Mouse (Mus musculus): ENCODE measurements around the gene Mkrn1. TPM values are rescaled to one million over a fixed set of nuclear protein-coding genes. Genes with fewer than 3 reads are reported as not detected.

Gene Mkrn1
- polyA plus RNA-seq, 1 experiment from 2014 or later, result 260 TPM

DNA sequence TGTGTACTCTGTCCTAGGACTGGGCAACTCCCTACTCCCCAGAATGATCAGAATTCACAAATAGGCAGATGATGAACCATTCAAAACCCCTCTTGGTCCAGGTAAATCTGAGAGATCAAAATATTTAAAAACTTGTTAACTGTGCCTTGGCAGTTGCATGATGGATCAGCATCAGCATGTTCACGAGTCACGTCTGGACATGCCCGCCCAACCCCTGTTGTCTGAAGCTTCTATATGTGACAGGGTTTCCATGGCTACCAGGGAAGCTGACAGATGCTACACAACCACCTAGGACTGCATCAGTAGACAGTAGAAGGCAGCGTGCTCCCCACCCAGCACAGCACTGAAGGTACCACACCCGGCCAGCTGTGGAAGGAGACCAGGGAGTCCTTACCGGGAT lies 71.3 kb downstream of the Mkrn1 start:
- H3K4me3 ChIP-seq (ENCODE audit: low read depth, low read length), result no peak overlapping the region
- H3K4me2 ChIP-seq (ENCODE audit: low read depth, low read length), result no peak overlapping the region
- H3K9me3 ChIP-seq (ENCODE audit: control insufficient read depth, low read length), result no peaks in the 10 kb centered on the region
- 52% methylated on average over 6 of the region's 6 CpGs for WGBS
- H3K9ac ChIP-seq (replicated peaks; ENCODE audit: low read depth, low read length), result no peak overlapping the region
- H3K27me3 ChIP-seq (ENCODE audit: control insufficient read depth, insufficient read depth, low read length), result no peaks in the 10 kb centered on the region
- ATAC-seq (ENCODE audit: low read depth), result no peak
- no peak overlapping the region for H3K27ac ChIP-seq (ENCODE audit: low read depth, low read length)
- H3K36me3 ChIP-seq (ENCODE audit: control insufficient read depth, insufficient read depth, low read length), result peaks cover 35% of the 10 kb centered on the region
- peaks cover 15% of the 10 kb centered on the region for H3K4me1 ChIP-seq (ENCODE audit: control insufficient read depth, insufficient read depth, low read length)

GRCm38 (mm10) chr6:39347880-39348814 lies 72.1 kb downstream of the Mkrn1 start:
- no peak for ATAC-seq (ENCODE audit: low read depth)
- H3K27me3 ChIP-seq (ENCODE audit: control insufficient read depth, insufficient read depth, low read length), result no peaks in the 10 kb centered on the region
- H3K4me2 ChIP-seq (ENCODE audit: low read depth, low read length), result no peak overlapping the region
- no peak overlapping the region for H3K9ac ChIP-seq (replicated peaks; ENCODE audit: low read depth, low read length)
- peak overlapping the region; percentile 40; the same call in 1 of the 2 replicates for H3K27ac ChIP-seq (ENCODE audit: low read depth, low read length)
- H3K36me3 ChIP-seq (ENCODE audit: control insufficient read depth, insufficient read depth, low read length), result peaks cover 35% of the 10 kb centered on the region
- no peak overlapping the region for H3K4me3 ChIP-seq (ENCODE audit: low read depth, low read length)
- no peaks in the 10 kb centered on the region for H3K9me3 ChIP-seq (ENCODE audit: control insufficient read depth, low read length)
- H3K4me1 ChIP-seq (ENCODE audit: control insufficient read depth, insufficient read depth, low read length), result peaks cover 15% of the 10 kb centered on the region
- 14% methylated on average over 4 of the region's 4 CpGs for WGBS

Other genes starting within 250 kb of the Mkrn1 start
- gene Kdm7a, start 213.7 kb downstream of the Mkrn1 start, polyA plus RNA-seq (2014; fragmentation: Nextera tagmentation; extraction: Ambion mirVana), result 5.8 and 10.1 TPM in 2 replicates
- 60.5 and 68.8 TPM in 2 replicates for gene Slc37a3, start 42.8 kb downstream of the Mkrn1 start, polyA plus RNA-seq (2014; fragmentation: Nextera tagmentation; extraction: Ambion mirVana)
- gene Rab19, start 39.3 kb downstream of the Mkrn1 start, polyA plus RNA-seq (2014; fragmentation: Nextera tagmentation; extraction: Ambion mirVana), result 0.22 TPM in 1 of 2 replicates, not detected in the other
- gene Dennd2a, start 137.4 kb upstream of the Mkrn1 start, polyA plus RNA-seq (2014; fragmentation: Nextera tagmentation; extraction: Ambion mirVana), result 20.1 and 24.5 TPM in 2 replicates
- gene Adck2, start 153.4 kb upstream of the Mkrn1 start, polyA plus RNA-seq (2014; fragmentation: Nextera tagmentation; extraction: Ambion mirVana), result 30.3 and 45.1 TPM in 2 replicates
- 1.1 TPM in 2 replicates for gene Gm42420, start 165.3 kb upstream of the Mkrn1 start, polyA plus RNA-seq (2014; fragmentation: Nextera tagmentation; extraction: Ambion mirVana)
- 430 and 561 TPM in 2 replicates for gene Ndufb2, start 172.1 kb upstream of the Mkrn1 start, polyA plus RNA-seq (2014; fragmentation: Nextera tagmentation; extraction: Ambion mirVana)